Mouse (Mus musculus): ENCODE measurements around the gene Ccdc65. TPM values are rescaled to one million over a fixed set of nuclear protein-coding genes. Genes with fewer than 3 reads are reported as not detected.

The Ccdc65 gene
- total RNA-seq, 2 experiments from 2014 or later = not detected

- no peak for DNase-seq
- intact Hi-C loops (cut with DNase I) = no loop called here
Observed at GRCm38 (mm10) chr15:98691486-98692147, 16.4 kb upstream of the Ccdc65 start.

DNA sequence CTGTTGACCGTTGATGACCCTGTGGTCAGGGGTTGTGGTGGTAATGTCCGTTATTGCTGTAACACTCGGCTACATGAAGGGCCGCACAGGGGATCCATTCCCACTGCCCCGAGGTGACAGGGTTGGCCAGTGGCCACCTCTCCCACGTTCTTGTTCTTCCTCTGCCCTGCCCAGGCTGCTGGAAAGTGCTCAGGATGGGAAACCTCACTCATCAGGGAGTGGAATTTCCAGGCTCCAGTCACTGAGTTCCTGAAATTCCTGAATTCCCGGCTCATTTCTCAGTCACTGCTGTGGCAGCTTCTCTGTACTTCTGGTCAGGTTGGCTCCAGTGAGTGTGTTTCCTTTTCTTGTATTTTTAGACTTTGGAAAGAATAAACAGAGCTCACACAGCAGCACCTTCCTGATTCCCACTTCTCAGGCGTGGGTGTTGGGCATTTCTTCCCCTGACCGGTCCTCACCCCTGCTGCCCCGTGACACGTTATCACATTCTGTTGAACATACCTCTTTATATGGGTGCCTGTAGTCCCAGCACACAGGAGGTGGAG is 15.8 kb upstream of the Ccdc65 start:
- intact Hi-C loops (cut with DNase I) = no loop called here

GRCm38 (mm10) chr15:98695726-98696125 is 12.3 kb upstream of the Ccdc65 start:
- intact Hi-C loops (cut with DNase I) = no loop called here
- no peak for DNase-seq

More for the DNA sequence above, 15.8 kb upstream of the Ccdc65 start:
- peak in 1 of 2 experiments; percentile 35 for DNase-seq

GRCm38 (mm10) chr15:98696216-98696615 is 11.8 kb upstream of the Ccdc65 start:
- no peak for DNase-seq
- intact Hi-C loops (cut with DNase I) = no loop called here

DNA sequence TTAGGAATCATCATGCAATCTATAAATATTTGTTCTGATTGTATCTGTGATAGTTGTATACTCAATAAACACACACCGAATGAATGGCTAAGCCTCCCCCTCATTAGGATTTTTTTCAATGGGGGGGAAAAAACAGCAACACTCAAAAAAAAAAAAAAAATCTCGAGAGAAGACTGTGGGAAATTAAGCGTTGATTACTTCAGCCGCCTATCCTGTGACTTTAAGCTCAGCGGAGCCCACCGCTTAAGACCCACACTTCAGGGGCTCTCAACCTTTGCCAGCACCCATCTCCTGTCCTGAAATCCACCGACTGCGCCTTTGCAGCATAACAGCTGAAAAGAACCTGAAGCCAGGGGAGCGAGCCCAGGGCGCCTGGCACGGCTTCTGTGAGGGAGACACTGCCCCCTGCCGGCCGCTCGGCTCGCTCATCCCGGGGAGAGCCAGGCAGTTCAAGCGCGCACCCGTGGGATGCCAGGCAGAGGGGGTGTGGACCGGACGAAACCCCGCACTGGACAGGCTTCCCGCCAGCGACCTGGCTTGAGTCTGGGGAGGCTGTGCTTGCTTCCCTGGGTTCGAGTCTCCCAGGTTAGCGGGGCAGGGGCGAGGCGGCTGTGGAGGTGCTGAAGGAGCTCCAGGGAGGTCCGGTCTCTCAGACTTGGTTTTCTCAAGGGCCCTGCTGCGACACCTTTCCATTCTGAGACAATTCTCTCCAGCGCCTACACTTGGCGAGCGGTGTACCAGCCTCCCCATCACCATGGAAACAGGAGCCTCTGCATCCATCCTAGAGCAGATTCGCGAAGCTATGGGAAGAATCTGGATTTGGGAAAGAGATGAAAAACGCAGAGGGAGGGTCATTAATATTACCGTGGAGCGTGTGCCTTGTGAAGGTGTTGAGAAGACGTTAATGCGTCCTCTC is 8.6 kb upstream of the Ccdc65 start:
- intact Hi-C loops (cut with DNase I) = loop anchor here (1.0 kb wide), 1 partner anchor 35 kb away; no protein-coding TSS in a partner anchor
- peak; percentile 80 to 82 for DNase-seq

DNA sequence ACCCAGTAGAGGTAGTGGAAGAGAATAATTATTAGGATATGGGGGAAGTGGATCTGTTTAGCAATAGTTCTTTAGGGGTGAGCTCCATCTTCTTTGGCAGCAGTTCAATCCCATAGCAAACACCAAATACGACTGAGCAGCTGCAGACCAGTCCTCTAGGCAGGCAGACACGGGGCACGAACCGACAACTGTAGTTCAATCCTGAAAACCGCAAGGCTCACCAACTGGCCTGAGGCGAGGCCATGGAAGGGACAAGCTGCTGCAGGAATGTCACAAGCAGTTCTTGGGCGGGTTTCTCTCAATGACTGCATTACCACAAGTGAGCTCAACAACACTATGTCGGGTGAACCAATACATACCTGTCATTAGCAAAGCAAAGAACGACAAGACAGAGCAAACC is 3.7 kb upstream of the Ccdc65 start:
- intact Hi-C loops (cut with DNase I) = no loop called here
- no peak for DNase-seq

GRCm38 (mm10) chr15:98710442-98710841 is 2.4 kb downstream of the Ccdc65 start:
- intact Hi-C loops (cut with DNase I) = no loop called here
- peak; percentile 31 to 44 for DNase-seq

DNA sequence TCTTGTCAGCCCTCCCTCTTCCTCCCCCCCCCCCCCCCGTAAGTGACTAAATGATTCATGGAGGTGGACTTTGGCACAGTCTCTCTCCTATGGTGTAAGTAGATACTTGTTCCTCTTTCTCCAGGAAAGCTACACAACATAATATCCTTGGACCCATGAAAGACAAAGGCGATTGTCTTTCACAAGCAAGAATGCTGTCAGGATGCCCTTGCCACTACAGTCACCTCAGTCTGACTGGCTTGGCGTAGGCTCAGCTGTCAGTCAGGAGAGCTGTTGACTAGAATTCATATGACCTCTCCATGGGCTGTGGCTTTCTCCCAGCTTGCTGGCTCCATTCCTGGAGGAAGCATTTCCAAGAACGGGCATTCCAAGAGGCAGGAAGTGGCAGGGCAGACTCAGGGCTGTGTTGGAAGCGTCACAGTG is 6.2 kb downstream of the Ccdc65 start:
- DNase-seq = no peak
- intact Hi-C loops (cut with DNase I) = no loop called here

DNA sequence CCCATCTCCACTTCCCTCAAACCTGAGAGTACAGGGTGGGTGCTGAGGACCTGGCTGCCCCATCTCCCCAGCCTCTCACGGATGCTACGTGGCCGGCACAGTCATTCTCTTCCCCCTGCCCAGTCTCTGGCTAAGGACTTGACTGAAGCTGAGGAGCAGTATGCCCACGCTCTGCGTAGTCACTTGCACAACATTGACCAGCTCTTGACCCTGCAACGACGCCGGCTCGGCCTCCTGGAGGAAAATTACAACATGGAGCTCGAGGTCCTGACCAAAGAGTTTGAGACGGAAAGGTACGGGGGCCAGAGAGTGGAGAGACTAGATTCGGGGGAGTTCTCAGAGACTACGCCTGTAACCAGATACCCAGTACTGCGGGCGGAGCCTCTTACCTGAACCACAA is 9.3 kb downstream of the Ccdc65 start:
- intact Hi-C loops (cut with DNase I) = no loop called here
- no peak for DNase-seq

DNA sequence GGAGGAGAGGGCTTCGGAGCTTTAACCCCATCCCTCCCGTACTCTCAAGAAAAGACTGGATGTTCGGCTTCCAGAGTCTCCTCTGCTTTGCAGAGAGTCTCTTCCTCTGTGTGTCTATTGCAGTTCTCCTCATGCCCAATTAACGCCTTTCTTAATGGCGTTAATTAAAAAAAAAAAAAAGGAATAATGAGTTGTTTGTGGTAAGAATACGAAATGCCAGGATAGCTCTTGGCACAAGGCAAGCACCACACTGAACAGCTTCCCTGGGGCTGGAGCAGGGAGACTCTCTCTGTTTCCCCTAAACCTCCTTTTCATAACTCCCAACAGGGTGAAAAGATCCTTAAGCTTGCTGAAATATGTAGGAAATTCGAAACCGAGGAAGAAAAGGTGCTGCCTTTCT is 14.2 kb downstream of the Ccdc65 start:
- no peak for DNase-seq
- intact Hi-C loops (cut with DNase I) = no loop called here

- DNase-seq = no peak
- intact Hi-C loops (cut with DNase I) = no loop called here
Observed at GRCm38 (mm10) chr15:98722854-98723253, 14.8 kb downstream of the Ccdc65 start.

- no peak for DNase-seq
Observed at GRCm38 (mm10) chr15:98724441-98724840, 16.4 kb downstream of the Ccdc65 start.

DNA sequence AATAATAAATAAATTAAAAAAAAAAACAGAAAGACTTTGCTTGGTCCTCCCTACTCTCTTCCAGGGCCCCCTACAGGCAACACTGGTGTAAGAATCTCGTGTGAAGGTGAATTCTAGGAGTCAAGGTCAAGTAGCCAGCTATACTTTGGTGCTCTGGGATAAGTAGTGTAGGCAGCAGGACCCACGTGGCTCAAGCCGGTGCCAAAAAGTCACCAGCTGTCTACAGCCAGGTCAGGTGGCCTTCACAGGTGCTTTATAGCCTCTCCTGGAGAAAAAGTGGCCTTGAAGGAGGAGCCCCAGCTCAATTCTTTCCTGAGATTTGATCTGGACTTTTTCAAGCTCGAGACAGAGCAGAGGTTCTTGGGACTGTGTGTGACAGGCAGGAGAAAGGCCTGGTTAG is 18.1 kb downstream of the Ccdc65 start:
- DNase-seq = no peak
- intact Hi-C loops (cut with DNase I) = no loop called here

More at GRCm38 (mm10) chr15:98724441-98724840, 16.4 kb downstream of the Ccdc65 start:
- intact Hi-C loops (cut with DNase I) = no loop called here

- no peak for DNase-seq
- intact Hi-C loops (cut with DNase I) = no loop called here
Observed at GRCm38 (mm10) chr15:98726746-98727145, 18.7 kb downstream of the Ccdc65 start.

- DNase-seq = peak; percentile 38 to 44
- intact Hi-C loops (cut with DNase I) = no loop called here
Observed at GRCm38 (mm10) chr15:98727443-98728321, 19.7 kb downstream of the Ccdc65 start, which contains the start of gene Fkbp11. Gene Fkbp11 (minus strand): TSS chr15:98728198.

DNA sequence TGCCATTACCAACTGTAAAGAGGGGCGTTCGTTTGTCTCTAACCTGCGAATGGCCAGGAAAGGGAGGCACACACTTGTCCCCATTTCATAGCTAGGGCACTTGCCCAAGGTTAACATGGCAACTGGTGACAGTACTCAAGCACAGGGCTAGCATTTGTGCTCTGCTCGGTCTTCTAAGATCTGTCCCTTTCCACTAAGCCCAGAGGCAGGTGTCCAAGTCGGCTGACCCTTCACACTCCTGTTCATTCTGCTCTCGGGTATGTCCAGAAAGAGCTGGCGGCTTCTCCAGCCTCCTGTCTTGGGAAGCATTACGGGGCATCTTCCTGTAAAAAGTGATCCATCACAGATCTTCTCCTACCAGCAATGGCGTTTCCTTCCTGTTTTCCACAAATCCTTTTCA is 20.4 kb downstream of the Ccdc65 start:
- no peak for DNase-seq
- intact Hi-C loops (cut with DNase I) = no loop called here

DNA sequence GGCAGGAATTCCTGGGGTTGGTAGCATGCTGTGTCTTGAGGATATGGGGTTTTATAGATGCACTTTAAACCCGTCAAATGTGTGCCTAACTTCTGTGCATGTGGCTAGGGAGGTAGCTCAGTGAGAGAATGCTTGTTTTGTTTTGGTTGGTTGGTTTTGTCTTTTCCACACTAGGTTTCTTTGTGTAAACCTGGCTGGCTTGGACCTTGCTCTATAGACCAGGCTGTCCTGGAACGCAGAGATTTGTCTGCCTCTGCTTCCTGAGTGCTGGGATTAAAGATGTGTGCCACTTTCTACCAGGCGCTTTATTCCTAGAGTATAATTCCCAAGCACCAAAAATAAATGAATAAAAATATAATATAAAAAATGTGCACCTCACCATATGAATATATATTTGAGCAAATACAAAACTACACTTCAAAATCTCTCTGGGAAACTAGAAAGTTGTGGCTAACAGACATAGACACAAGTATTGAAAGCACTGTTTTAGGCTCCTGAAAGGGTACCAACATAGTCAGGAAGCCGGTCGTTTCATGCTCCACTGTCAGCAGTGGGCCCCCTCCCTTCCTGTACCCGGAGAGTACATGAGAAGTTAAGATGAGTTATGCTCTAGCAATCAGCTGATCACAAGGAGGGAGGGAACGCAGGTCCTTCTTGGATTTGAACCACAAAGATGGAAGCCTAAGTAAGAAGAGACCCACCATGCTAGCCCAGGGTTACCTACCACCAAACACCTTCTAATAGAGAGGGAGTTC is 22.0 kb downstream of the Ccdc65 start:
- no peak for DNase-seq
- intact Hi-C loops (cut with DNase I) = no loop called here

- intact Hi-C loops (cut with DNase I) = no loop called here
- DNase-seq = no peak
Observed at GRCm38 (mm10) chr15:98730790-98731189, 22.8 kb downstream of the Ccdc65 start.

DNA sequence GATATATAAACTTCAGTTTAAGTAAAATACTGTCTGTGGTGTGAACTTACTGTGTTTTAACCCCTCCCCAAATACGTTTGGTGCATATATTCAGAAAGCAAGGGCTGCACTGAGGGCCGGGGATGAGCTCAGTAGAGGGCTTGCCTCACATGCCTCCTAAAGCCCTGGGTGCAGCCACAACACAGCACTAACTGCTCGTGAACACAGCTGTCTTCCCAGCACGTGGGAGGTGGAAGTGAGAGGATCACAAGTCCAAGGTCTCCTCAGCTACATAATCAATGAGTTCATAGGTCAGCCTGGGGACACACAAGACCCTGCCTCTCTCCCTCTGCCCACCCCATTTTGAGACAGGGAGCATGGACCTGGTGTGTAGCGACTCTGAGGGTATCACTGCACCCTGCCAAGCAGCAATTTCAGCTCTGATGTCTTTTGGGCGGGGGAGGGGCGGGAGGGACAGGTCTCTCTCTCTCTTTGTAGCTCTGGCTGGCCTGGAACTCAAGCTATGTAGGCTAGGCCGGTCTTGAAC is 24.1 kb downstream of the Ccdc65 start:
- intact Hi-C loops (cut with DNase I) = no loop called here
- no peak for DNase-seq
